Mouse (Mus musculus) erythroblast, embryonic 14.5 days (primary cell): ENCODE results near the gene Cdh10. TPM values are rescaled to one million over a fixed set of nuclear protein-coding genes. Genes with fewer than 3 reads are reported as not detected.

Experiments
- H3K27me3 ChIP-seq: 2 replicates; pipeline ENCODE4 v1.6.1; 2012; ENCODE audit warnings: inconsistent platforms; ENCODE audit not compliant: control insufficient read depth
- H3K36me3 ChIP-seq: 2 replicates; pipeline ENCODE4 v1.6.1; 2012; ENCODE audit warnings: mild to moderate bottlenecking, inconsistent platforms; ENCODE audit not compliant: control insufficient read depth
- H3K4me1 ChIP-seq: 2 replicates; pipeline ENCODE4 v1.6.1; 2012; ENCODE audit warnings: inconsistent platforms; ENCODE audit not compliant: control insufficient read depth
- H3K4me3 ChIP-seq: replicated peaks from 2 replicates; pipeline ENCODE3; 2012; ENCODE audit warnings: moderate library complexity, mild to moderate bottlenecking, inconsistent platforms
- H3K9me3 ChIP-seq: 2 replicates; pipeline ENCODE4 v1.6.1; 2012; ENCODE audit warnings: low read length, inconsistent platforms, mixed read lengths; ENCODE audit not compliant: control insufficient read depth
- GATA1 ChIP-seq: IDR thresholded peaks from 2 replicates; pipeline ENCODE4 v1.6.1; 2012; ENCODE audit warnings: low read length, inconsistent platforms, mixed read lengths
- TAL1 ChIP-seq: IDR thresholded peaks from 3 replicates; pipeline ENCODE4 v1.6.1; 2012; ENCODE audit warnings: low read length, inconsistent platforms, mixed read lengths
- polyA plus RNA-seq: library from polyadenylated mRNA; stranded (reverse); fragments of >175 nt; gene quantifications from 2 replicates; pipeline ENCODE4 v1.2.3, GENCODE M21; 2012

Cdh10 gene
- polyA plus RNA-seq, result not detected in 2 replicates

DNA sequence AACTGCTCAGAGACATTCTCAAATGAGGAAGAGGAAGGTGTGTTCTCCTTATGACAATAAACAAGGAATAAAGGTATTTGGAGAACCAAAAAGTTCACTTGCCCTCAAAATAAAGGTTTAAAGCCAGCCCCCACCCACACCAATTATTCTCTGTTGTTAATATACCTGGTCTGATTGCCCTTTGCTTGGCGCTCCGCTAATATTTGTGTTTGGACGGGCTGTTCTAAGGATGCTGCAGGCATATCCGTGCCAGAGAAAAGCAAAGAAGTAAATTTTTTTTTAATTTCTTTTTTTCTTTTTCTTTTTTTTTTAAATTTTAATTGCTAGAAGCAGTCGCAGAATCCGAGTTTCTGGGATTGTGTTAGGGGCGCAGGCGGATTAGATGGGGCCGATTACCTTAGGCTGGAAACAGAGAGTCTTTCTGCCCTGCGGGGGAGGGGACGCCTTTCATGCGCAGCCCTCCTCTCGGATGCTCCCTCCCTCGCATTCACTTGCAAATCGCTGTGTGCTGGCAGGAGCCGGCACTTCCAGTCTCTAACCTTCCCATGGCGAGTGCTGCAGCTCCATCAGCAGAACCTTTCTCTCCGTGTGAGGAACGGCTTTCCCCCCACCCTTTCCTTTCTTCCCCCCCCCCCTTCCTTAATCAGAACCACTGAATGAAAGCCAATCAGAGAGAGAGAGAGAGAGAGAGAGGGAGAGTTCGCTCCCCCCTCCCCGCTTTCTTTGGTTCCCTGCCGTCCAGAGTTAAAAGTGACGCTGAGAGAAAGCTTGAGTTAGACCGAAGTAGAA lies at the start of gene Cdh10:
Gene Cdh10, plus strand, starts transcription at position 763 of the 789 bp plus-strand sequence.
- H3K4me3 ChIP-seq, result no peak within 1 kb of the TSS
- peaks cover 2% of the 10 kb centered on the region for H3K27me3 ChIP-seq
- H3K4me1 ChIP-seq, result no peaks in the 10 kb centered on the region
- H3K36me3 ChIP-seq, result no peaks in the 10 kb centered on the region
- no peaks in the 10 kb centered on the region for H3K9me3 ChIP-seq
- TF ChIP-seq GATA1 (no peak), TAL1 (no peak)

DNA sequence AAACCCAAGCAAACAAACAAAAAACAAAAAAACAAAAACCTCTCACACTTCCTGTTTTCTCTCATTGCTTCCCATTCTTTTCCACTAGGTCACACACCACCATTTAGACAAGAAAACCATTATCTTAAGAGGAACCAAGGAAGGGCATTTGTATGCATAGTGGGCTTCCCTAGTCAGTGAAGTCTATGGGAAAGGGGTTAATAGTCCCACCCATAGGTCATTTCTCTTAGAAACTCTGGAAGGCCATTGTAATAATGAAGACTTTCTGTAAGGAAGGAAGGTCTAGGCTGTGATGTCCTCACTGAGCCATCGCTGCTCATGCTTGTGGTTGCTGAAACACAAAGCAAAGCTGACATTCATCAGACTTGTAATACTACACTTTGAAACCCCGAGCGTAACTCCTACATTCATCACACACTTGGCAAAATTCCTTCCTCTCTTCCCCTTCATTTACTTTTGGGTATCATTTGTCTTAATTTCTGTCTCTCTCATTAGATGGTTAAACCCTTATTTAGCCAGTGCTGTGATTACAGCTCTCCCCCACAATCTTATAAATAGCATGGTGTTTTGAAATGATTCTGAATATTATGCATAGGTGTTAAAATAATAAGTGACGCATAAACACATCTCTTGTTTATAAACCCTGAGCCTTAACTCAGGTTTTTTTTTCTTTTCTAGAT lies 9.5 kb upstream of the Cdh10 start:
- Histone ChIP-seq H3K36me3 (no peaks in the 10 kb centered on the region), H3K4me1 (no peaks in the 10 kb centered on the region), H3K4me3 (no peak overlapping the region), H3K9me3 (no peaks in the 10 kb centered on the region), H3K27me3 (no peaks in the 10 kb centered on the region)
- TF ChIP-seq GATA1 (no peak), TAL1 (no peak)

DNA sequence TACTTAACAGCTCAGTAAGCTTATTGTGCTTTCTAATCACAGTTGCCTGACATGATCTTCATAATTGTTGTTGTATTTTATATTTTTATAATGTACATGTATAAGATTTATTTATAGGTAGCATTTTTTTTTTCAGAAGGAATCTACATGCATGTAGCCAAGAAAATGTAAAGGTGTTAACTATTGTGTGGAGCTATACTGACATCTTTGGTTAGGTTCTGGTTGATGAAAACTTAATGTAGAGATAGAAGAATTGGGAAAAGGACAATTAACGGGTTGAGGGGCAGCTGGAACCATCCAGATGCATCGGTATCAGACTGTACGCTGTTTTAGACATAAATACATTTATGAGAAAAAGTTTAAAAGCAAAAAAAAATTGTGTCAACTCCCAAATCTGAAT lies 1.0 kb upstream of the Cdh10 start:
- Histone ChIP-seq H3K4me1 (no peaks in the 10 kb centered on the region), H3K27me3 (peaks cover 2% of the 10 kb centered on the region), H3K36me3 (no peaks in the 10 kb centered on the region), H3K4me3 (no peak overlapping the region), H3K9me3 (no peaks in the 10 kb centered on the region)
- no peak for TF ChIP-seq TAL1
- no peak for TF ChIP-seq GATA1

DNA sequence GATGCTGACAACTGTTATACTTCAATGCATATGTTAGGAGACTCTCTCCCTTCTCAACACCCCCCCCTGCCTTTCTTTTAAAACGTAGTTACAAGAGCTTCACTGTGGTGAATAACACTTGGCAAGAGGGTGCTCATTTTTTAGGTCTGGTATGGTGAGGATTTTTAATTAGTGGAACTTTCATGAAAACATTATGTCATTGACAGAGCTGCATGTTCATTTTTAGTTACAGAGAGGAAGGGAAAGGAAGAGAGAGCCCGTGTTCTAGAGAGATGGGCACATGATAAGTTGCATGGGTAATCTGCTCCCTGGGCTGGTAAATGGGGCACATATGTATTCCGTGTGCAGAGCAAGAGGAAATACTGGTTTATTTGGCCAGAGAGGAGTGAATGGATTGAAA lies 1.5 kb downstream of the Cdh10 start:
- no peaks in the 10 kb centered on the region for H3K36me3 ChIP-seq
- no peaks in the 10 kb centered on the region for H3K4me1 ChIP-seq
- H3K27me3 ChIP-seq, result peaks cover 2% of the 10 kb centered on the region
- TF ChIP-seq TAL1 (no peak), GATA1 (no peak)
- no peak overlapping the region for H3K4me3 ChIP-seq
- no peaks in the 10 kb centered on the region for H3K9me3 ChIP-seq

DNA sequence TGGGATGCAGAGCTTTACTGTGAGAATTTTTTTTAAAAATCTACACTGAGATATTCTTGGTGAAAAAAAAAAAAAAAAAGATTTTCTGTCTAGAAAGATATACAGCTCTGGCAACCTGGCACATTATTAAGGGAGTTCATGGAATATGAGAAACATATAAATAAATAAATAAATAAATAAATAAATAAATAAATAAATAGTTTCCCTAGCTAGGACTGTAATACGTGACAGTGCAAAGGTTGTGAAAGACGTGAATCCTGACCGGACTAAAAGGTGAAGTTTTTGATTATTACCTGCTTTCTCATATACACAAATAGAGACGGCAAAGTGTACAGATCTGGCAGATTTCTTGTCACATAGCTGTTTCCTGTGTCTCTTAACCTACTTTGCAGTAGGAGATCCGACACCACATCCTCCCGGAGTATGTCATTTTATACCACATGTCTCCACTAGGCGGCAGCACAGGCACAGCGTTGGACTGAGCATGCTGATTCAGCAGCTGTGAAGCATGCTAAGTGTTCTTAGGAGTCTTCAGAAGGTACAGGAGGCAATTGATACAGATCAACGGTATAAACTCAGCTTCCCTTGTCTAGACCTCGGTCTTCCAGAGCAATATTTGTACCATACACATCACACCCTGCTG lies 2.5 kb downstream of the Cdh10 start:
- Histone ChIP-seq H3K4me3 (no peak overlapping the region), H3K4me1 (no peaks in the 10 kb centered on the region)

DNA sequence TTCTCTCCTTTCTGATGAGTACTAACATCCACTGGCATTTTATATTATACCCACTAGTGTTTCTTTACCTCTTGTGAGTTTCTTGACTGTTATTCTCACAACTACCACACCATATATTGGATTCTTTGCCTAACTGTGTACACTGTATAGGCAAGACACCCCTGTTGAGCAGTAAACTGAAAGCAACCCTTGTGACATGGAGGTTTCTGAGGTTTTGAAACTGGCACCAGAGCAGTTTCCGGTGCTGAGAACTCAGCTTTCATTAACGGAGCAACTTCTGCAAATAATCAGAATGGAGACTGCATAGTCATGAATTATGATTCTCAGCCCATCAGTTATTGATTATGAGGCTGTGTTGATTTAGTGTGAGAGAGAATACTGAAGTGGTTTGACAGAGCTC lies 4.7 kb downstream of the Cdh10 start:
- H3K4me1 ChIP-seq, result no peaks in the 10 kb centered on the region
- H3K4me3 ChIP-seq, result no peak overlapping the region
- TF ChIP-seq GATA1 (no peak), TAL1 (no peak)
- H3K36me3 ChIP-seq, result no peaks in the 10 kb centered on the region
- no peaks in the 10 kb centered on the region for H3K9me3 ChIP-seq
- H3K27me3 ChIP-seq, result peaks cover 2% of the 10 kb centered on the region; the same call in 1 of the 2 replicates

More for the DNA sequence above, 2.5 kb downstream of the Cdh10 start:
- TF ChIP-seq GATA1, result no peak
- no peak for TF ChIP-seq TAL1
- Histone ChIP-seq H3K9me3 (no peaks in the 10 kb centered on the region), H3K36me3 (no peaks in the 10 kb centered on the region), H3K27me3 (peaks cover 2% of the 10 kb centered on the region)

DNA sequence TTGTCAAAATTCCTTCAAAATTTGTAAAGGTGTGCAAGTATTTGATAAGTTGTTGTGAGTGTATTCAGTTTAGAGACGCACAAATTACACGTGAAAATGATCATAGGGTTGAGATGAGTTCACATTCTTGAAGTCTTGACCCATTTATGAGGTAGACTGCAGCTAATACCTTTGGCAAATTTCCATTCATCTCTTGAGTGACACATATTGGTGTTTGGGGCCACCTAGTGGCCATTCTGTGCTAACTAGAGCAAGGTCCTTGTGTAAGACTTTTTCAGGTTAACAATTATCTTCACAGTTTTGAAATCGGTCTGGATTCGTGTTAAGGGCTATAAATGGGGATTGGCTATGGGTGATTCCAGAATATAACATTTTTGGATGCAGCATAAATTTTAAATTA lies 13.5 kb downstream of the Cdh10 start:
- Histone ChIP-seq H3K36me3 (no peaks in the 10 kb centered on the region), H3K27me3 (no peaks in the 10 kb centered on the region), H3K4me1 (no peaks in the 10 kb centered on the region), H3K9me3 (no peaks in the 10 kb centered on the region), H3K4me3 (no peak overlapping the region)
- no peak for TF ChIP-seq TAL1
- no peak for TF ChIP-seq GATA1

DNA sequence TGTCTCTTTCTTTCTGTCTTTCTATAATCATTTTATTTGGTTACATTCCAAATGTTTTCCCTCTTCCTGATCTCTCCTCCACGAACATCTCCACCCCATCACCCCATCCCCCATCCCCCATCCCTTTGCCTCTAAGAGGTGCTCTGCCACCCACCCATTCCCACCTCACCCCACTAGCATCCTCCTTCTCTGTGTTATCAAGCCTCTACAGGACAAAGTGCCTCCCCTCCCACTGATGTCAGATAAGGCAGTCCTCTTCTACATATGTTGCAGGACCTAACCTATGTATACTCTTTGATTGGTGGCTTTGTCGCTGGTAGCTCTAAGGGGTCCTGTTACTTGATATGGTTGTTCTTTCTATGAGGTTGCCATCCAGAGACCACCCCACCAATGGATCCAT lies 23.0 kb downstream of the Cdh10 start:
- no peak overlapping the region for H3K4me3 ChIP-seq
- TF ChIP-seq TAL1 (no peak), GATA1 (no peak)
- no peaks in the 10 kb centered on the region for H3K27me3 ChIP-seq
- H3K36me3 ChIP-seq, result no peaks in the 10 kb centered on the region
- H3K4me1 ChIP-seq, result no peaks in the 10 kb centered on the region
- no peaks in the 10 kb centered on the region for H3K9me3 ChIP-seq

DNA sequence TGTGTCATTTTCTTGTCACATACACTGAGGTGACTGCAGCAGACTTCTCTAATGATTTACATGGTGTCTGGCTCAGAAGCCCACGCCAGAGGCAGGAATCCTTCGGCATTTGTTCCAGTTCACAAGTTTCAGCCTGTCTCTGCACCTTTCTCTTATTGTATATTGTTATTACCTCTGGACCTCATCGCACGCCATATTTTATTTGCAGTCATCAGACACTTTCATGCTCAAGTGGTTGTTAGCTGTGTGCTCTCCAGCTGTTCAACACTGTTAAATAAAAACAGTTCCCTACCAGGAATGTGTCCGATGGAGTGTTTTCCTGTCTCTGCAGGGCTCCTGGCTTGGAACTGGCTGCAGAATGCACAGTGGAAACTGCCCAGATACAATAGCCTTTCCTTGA lies 26.1 kb downstream of the Cdh10 start:
- Histone ChIP-seq H3K36me3 (no peaks in the 10 kb centered on the region), H3K4me3 (no peak overlapping the region), H3K4me1 (no peaks in the 10 kb centered on the region), H3K27me3 (no peaks in the 10 kb centered on the region), H3K9me3 (no peaks in the 10 kb centered on the region)
- no peak for TF ChIP-seq TAL1
- TF ChIP-seq GATA1, result no peak

DNA sequence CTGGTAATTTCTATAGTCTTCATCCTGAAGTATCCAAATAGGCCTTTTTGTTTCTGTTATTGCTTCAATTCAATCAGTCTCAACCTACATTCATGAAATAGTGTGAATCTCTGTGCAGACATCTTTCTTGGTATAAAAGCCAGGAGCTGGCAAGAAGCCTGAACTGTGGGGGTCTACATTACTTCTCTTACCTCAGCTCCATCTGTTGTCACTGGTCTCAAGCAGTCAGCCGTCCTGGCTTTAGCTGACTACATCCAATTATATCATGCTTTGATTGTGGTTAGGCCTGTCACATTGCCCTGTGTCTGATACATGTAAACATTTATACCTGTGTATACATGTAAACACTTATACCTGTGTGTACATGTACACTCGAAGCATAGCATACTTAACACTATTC lies 31.8 kb downstream of the Cdh10 start:
- H3K9me3 ChIP-seq, result no peaks in the 10 kb centered on the region
- H3K4me3 ChIP-seq, result no peak overlapping the region
- TF ChIP-seq TAL1, result no peak
- no peak for TF ChIP-seq GATA1
- no peaks in the 10 kb centered on the region for H3K27me3 ChIP-seq
- no peaks in the 10 kb centered on the region for H3K36me3 ChIP-seq
- no peaks in the 10 kb centered on the region for H3K4me1 ChIP-seq
